Mouse (Mus musculus): Measurements from ENCODE around the gene Wdr93. TPM values are rescaled to one million over a fixed set of nuclear protein-coding genes. Genes with fewer than 3 reads are reported as not detected.
A peak's percentile ranks its signal among the peaks of the same experiment; 100 is the strongest.
"Not testable (repeated sequence)": the region's sequence is repeated elsewhere in the genome, so short reads cannot be mapped to it uniquely, and the experiment has no call there.

Gene Wdr93
- polyA plus RNA-seq, 1 experiment from 2014 or later, result 0.35 TPM

DNA sequence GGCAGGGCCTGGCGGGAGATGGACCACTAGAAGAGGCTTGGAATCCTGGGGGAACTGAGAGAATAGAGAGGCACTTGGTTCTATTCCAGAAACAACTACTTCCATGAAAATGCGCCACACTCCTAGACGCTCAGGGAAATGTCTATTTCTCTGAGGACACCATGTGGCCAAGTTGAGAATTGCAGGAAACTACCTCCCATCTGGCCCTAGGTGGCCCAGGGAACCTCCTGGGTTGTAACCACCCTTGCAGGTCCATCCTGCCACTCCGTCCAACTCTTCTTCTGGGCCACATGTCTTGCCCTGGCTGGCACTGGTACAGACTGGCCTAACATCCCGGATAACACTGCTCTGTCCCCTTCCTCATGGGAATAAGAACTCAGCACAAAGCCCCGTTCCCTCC, 43.3 kb downstream of the Wdr93 start:
- Histone ChIP-seq H3K27ac (no peak overlapping the region), H3K9me3 (no peaks in the 10 kb centered on the region), H3K4me1 (no peaks in the 10 kb centered on the region), H3K36me3 (no peaks in the 10 kb centered on the region), H3K4me3 (replicated peaks) (no peak overlapping the region), H3K27me3 (replicated peaks) (peaks cover 14% of the 10 kb centered on the region), H3K9ac (no peak overlapping the region), H3K4me2 (no peak overlapping the region)
- WGBS, result 19% methylated on average over 6 of the region's 6 CpGs
- 0 out of 2 replicates have a peak, but pooled peaks have one; percentile 20 for ATAC-seq (ENCODE audit: insufficient read depth, low FRiP score, low read depth)

- WGBS, result 49% methylated on average over 2 of the region's 2 CpGs
- not testable (repeated sequence) for H3K9me3 ChIP-seq; H3K4me2 ChIP-seq; H3K27ac ChIP-seq; H3K9ac ChIP-seq; ATAC-seq (ENCODE audit: insufficient read depth, low FRiP score, low read depth); H3K4me3 ChIP-seq (replicated peaks); H3K36me3 ChIP-seq
- Histone ChIP-seq H3K4me1 (peaks cover 13% of the 10 kb centered on the region), H3K27me3 (replicated peaks) (peaks cover 48% of the 10 kb centered on the region)
Measured at GRCm38 (mm10) chr7:79789812-79790211, 46.8 kb downstream of the Wdr93 start.

- H3K4me1 ChIP-seq, result peaks cover 13% of the 10 kb centered on the region
- H3K27ac ChIP-seq, result no peak overlapping the region
- no peaks in the 10 kb centered on the region for H3K36me3 ChIP-seq
- under 1% methylated on average over 80 of the region's 80 CpGs for WGBS
- H3K4me2 ChIP-seq, result peak overlapping the region; percentile 90
- H3K9ac ChIP-seq, result no peak overlapping the region
- peak overlapping the region; percentile 46 for H3K4me3 ChIP-seq (replicated peaks)
- ATAC-seq (ENCODE audit: insufficient read depth, low FRiP score, low read depth), result no peak; the same call in none of the 2 replicates
- H3K27me3 ChIP-seq (replicated peaks), result peaks cover 50% of the 10 kb centered on the region
- H3K9me3 ChIP-seq, result no peaks in the 10 kb centered on the region
Measured at GRCm38 (mm10) chr7:79792635-79793421, 49.9 kb downstream of the Wdr93 start.

- no peak for ATAC-seq (ENCODE audit: insufficient read depth, low FRiP score, low read depth)
- peak within 1 kb of the TSS; percentile 46 for H3K4me3 ChIP-seq (replicated peaks)
- peak within 1 kb of the TSS; percentile 90 for H3K4me2 ChIP-seq
- no peak within 1 kb of the TSS for H3K27ac ChIP-seq
- H3K9ac ChIP-seq, result no peak within 1 kb of the TSS
- H3K36me3 ChIP-seq, result no peaks in the 10 kb centered on the region
- peaks cover 50% of the 10 kb centered on the region for H3K27me3 ChIP-seq (replicated peaks)
- H3K9me3 ChIP-seq, result no peaks in the 10 kb centered on the region
- 64% methylated on average over 6 of the region's 6 CpGs for WGBS
- H3K4me1 ChIP-seq, result peaks cover 13% of the 10 kb centered on the region
Measured at GRCm38 (mm10) chr7:79793688-79794087, 50.7 kb downstream of the Wdr93 start, which contains the start of gene Mesp1. Gene Mesp1 (minus strand): TSS chr7:79793788.

DNA sequence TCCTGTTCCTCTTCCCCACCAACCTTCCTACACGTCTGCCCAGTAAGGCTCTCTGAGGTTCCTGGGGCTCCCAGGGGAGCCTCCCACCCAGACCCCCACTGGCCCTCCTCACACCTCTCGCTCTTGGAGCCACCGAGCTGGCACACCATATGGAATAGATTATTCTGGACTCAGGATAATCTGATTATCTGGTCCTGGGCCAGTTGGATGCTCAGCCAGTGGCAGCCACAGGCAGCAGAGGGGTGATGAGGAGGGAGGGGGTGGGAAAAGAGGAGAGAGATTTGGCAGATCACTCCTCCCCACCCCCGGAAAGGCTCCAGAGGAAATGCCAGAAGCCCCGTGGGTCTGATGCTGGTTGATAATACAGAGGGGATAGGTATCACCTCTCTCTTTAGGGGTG, 55.6 kb downstream of the Wdr93 start:
- no peak overlapping the region for H3K27ac ChIP-seq
- H3K4me1 ChIP-seq, result no peaks in the 10 kb centered on the region
- H3K4me3 ChIP-seq (replicated peaks), result no peak overlapping the region
- no peaks in the 10 kb centered on the region for H3K9me3 ChIP-seq
- no peak overlapping the region for H3K9ac ChIP-seq
- WGBS, result 20% methylated on average over 5 of the region's 5 CpGs
- no peaks in the 10 kb centered on the region for H3K36me3 ChIP-seq
- no peak for ATAC-seq (ENCODE audit: insufficient read depth, low FRiP score, low read depth)
- peaks cover 16% of the 10 kb centered on the region for H3K27me3 ChIP-seq (replicated peaks)
- H3K4me2 ChIP-seq, result no peak overlapping the region

DNA sequence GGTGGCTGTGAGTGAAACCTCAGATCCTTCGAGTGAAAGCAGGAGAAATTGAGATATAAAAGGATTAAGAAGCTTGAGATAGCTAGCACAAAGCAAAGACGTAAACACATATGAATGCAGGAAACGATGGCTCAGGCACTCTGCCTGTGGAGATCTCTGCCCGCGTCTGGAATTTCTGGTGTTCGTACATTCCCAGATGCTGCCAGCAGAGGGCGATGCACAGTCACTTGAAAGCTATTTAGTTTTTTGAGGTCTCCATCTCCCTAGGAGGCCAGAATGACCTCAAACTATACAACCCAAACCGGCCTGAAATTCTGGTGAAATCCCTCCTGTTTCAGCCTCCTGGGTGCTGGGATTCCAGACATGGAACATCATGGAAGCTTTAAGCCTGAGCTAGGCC, 56.1 kb downstream of the Wdr93 start:
- Histone ChIP-seq H3K36me3 (no peaks in the 10 kb centered on the region), H3K27me3 (replicated peaks) (peaks cover 12% of the 10 kb centered on the region; the same call in 1 of the 2 replicates), H3K9ac (no peak overlapping the region), H3K4me3 (replicated peaks) (no peak overlapping the region), H3K4me2 (no peak overlapping the region), H3K4me1 (no peaks in the 10 kb centered on the region; the same call in 1 of the 2 replicates), H3K27ac (no peak overlapping the region), H3K9me3 (no peaks in the 10 kb centered on the region)
- ATAC-seq (ENCODE audit: insufficient read depth, low FRiP score, low read depth), result no peak
- WGBS, result 2% methylated on average over 8 of the region's 8 CpGs

GRCm38 (mm10) chr7:79799506-79799905, 56.5 kb downstream of the Wdr93 start:
- Histone ChIP-seq H3K4me1 (no peaks in the 10 kb centered on the region; the same call in 1 of the 2 replicates), H3K4me2 (no peak overlapping the region), H3K27ac (no peak overlapping the region), H3K4me3 (replicated peaks) (no peak overlapping the region), H3K9me3 (no peaks in the 10 kb centered on the region), H3K27me3 (replicated peaks) (peaks cover 7% of the 10 kb centered on the region; the same call in 1 of the 2 replicates), H3K36me3 (no peaks in the 10 kb centered on the region), H3K9ac (no peak overlapping the region)
- ATAC-seq (ENCODE audit: insufficient read depth, low FRiP score, low read depth), result no peak
- WGBS, result 69% methylated on average over 6 of the region's 6 CpGs

DNA sequence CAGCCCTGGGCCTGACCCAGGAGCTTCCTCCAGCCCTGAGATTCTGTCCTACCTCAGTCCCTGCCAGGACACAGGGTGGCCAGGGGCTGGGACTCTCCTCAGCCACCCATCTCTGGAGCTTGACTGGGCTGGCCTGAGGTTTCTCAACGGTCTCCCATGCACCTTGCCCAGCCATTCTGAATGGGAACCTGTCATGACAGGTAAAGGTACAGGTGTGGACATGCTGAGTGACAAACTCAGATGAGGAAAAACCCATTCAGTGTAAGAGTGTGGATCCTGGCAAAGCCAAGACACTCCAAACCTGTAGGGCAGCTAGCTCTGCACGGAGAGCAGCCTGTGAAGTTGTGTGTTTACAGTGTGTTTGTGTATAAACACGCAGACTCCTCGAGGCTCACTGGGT, 57.4 kb downstream of the Wdr93 start:
- no peak for ATAC-seq (ENCODE audit: insufficient read depth, low FRiP score, low read depth)
- WGBS, result 59% methylated on average over 4 of the region's 4 CpGs
- no peaks in the 10 kb centered on the region; the same call in 1 of the 2 replicates for H3K4me1 ChIP-seq

GRCm38 (mm10) chr7:79801391-79801790, 58.4 kb downstream of the Wdr93 start:
- no peaks in the 10 kb centered on the region; the same call in 1 of the 2 replicates for H3K4me1 ChIP-seq
- WGBS, result 70% methylated on average over 11 of the region's 11 CpGs
- no peak for ATAC-seq (ENCODE audit: insufficient read depth, low FRiP score, low read depth)
- H3K4me2 ChIP-seq, result no peak overlapping the region
- H3K9me3 ChIP-seq, result no peaks in the 10 kb centered on the region
- H3K27ac ChIP-seq, result no peak overlapping the region
- no peak overlapping the region for H3K9ac ChIP-seq
- no peaks in the 10 kb centered on the region for H3K36me3 ChIP-seq
- no peak overlapping the region for H3K4me3 ChIP-seq (replicated peaks)
- H3K27me3 ChIP-seq (replicated peaks), result no peaks in the 10 kb centered on the region

More for the DNA sequence above, 57.4 kb downstream of the Wdr93 start:
- Histone ChIP-seq H3K9me3 (no peaks in the 10 kb centered on the region), H3K27me3 (replicated peaks) (0 out of 2 replicates have a peak, but pooled peaks cover 5% of the 10 kb centered on the region), H3K36me3 (no peaks in the 10 kb centered on the region), H3K4me2 (no peak overlapping the region), H3K4me3 (replicated peaks) (no peak overlapping the region), H3K27ac (no peak overlapping the region), H3K9ac (no peak overlapping the region)

GRCm38 (mm10) chr7:79802037-79802436, 59.1 kb downstream of the Wdr93 start:
- H3K4me2 ChIP-seq, result no peak overlapping the region
- H3K36me3 ChIP-seq, result no peaks in the 10 kb centered on the region
- no peaks in the 10 kb centered on the region for H3K27me3 ChIP-seq (replicated peaks)
- no peak overlapping the region for H3K4me3 ChIP-seq (replicated peaks)
- no peak for ATAC-seq (ENCODE audit: insufficient read depth, low FRiP score, low read depth)
- no peak overlapping the region for H3K9ac ChIP-seq
- H3K9me3 ChIP-seq, result no peaks in the 10 kb centered on the region
- 57% methylated on average over 5 of the region's 5 CpGs for WGBS
- no peak overlapping the region for H3K27ac ChIP-seq
- no peaks in the 10 kb centered on the region; the same call in 1 of the 2 replicates for H3K4me1 ChIP-seq

GRCm38 (mm10) chr7:79803887-79804286, 60.9 kb downstream of the Wdr93 start:
- Histone ChIP-seq H3K27me3 (replicated peaks) (no peaks in the 10 kb centered on the region), H3K4me1 (no peaks in the 10 kb centered on the region; the same call in 1 of the 2 replicates), H3K27ac (no peak overlapping the region), H3K4me3 (replicated peaks) (no peak overlapping the region), H3K9ac (no peak overlapping the region), H3K36me3 (no peaks in the 10 kb centered on the region), H3K9me3 (no peaks in the 10 kb centered on the region), H3K4me2 (no peak overlapping the region)
- 46% methylated on average over 2 of the region's 2 CpGs for WGBS
- 0 out of 2 replicates have a peak, but pooled peaks have one; percentile 20 for ATAC-seq (ENCODE audit: insufficient read depth, low FRiP score, low read depth)

- Histone ChIP-seq H3K4me3 (replicated peaks) (no peak overlapping the region), H3K9ac (no peak overlapping the region), H3K36me3 (no peaks in the 10 kb centered on the region), H3K9me3 (no peaks in the 10 kb centered on the region), H3K27ac (no peak overlapping the region), H3K27me3 (replicated peaks) (peaks cover 17% of the 10 kb centered on the region), H3K4me1 (peaks cover 16% of the 10 kb centered on the region; the same call in 1 of the 2 replicates), H3K4me2 (no peak overlapping the region)
- 78% methylated on average over 7 of the region's 7 CpGs for WGBS
- ATAC-seq (ENCODE audit: insufficient read depth, low FRiP score, low read depth), result no peak
Measured at GRCm38 (mm10) chr7:79808561-79808960, 65.6 kb downstream of the Wdr93 start.
